Mouse (Mus musculus): ENCODE data around the gene Tdrd9.
A peak's percentile ranks its signal among the peaks of the same experiment; 100 is the strongest.
"Not testable (repeated sequence)": the region's sequence is repeated elsewhere in the genome, so short reads cannot be mapped to it uniquely, and the experiment has no call there.

Gene Tdrd9

GRCm38 (mm10) chr12:112033409-112033975, 62.1 kb downstream of the Tdrd9 start:
- DNase-seq: no peak

GRCm38 (mm10) chr12:112035341-112036100, 64.2 kb downstream of the Tdrd9 start:
- not testable (repeated sequence) for DNase-seq

GRCm38 (mm10) chr12:112038441-112038840, 67.1 kb downstream of the Tdrd9 start:
- no peak for DNase-seq

GRCm38 (mm10) chr12:112039169-112039568, 67.8 kb downstream of the Tdrd9 start:
- DNase-seq: no peak

DNA sequence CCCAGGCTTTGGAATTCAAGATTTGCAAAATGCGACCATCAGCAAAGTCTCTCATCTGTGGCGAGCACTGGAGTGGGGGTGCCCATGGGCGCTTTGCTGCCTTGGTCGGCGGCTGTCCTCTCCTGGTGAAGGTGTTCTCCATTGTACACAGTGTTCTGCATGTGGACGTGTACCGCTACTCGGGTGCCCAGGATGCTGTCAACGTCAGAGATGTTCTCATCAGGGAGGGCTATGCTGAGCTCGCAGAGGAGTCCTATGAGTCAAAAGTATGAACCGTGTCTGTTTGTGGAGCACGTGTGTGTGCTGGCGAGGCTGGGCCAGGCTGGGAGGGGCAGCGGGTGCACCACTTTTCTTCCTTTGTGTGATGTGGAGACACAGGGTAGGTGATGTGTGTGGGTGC, 71.3 kb downstream of the Tdrd9 start:
- DNase-seq: no peak

- peak; percentile 68 to 79 for DNase-seq
These were observed 106.3 kb downstream of the Tdrd9 start for GRCm38 (mm10) chr12:112077651-112078050.

DNA sequence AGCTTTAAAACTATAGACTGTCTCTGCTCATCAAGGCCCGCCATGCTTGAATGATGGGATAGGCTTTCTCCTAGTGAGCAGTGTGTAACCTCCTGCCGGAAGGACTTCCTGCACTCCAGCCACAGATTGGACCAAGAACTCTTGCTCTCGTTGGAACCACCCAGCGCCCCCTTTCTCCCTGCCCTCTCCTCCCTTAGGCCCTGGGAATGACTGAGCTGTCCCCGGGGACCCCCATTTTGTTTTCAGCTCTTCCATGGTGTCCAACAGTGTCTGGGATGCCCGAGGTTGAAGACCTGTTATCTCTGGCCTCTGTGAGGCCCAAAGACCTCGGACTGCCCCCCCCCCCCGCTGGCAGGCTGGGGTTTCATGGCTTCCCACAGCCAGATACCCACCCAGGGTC, 108.6 kb downstream of the Tdrd9 start:
- DNase-seq: no peak

DNA sequence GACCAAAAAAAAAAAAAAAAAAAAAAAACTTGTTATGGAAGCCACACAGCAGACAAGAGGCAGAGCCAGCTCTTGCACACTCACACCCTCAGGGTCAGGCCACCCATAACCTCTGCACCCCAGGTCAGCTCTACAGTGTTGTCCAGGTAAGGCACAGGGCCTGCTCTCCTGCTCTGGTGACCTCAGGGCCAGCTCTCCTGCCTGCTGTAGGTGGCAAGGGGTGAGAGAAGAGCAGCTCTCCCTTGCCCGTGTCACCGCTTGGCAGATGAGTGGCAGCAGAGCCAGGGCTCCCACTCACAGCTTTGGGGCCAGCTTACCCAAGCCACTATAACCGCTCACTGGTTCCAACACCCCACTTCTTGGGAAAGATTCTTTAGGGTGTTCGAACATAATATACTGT, 109.6 kb downstream of the Tdrd9 start:
- DNase-seq: no peak

GRCm38 (mm10) chr12:112082241-112082640, 110.9 kb downstream of the Tdrd9 start:
- DNase-seq: no peak

DNA sequence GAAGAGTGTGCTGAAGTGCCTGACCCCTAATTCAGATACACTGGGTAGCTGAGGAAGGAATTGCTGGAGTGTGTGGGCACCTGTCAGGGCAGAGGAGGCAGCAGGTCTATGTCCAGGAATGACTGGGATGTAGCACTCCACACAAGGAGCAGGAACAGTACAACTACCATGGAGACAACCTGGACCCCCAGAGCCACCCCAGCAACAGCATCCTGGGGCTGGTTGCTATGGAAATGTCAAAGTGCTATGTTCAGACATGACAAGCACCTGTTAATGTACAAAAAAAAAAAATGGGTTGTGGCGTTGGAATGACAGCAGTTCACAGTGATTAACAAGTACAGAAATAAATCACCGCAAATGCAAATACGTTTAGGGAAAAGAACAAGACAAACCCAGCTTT, 114.9 kb downstream of the Tdrd9 start:
- no peak for DNase-seq

DNA sequence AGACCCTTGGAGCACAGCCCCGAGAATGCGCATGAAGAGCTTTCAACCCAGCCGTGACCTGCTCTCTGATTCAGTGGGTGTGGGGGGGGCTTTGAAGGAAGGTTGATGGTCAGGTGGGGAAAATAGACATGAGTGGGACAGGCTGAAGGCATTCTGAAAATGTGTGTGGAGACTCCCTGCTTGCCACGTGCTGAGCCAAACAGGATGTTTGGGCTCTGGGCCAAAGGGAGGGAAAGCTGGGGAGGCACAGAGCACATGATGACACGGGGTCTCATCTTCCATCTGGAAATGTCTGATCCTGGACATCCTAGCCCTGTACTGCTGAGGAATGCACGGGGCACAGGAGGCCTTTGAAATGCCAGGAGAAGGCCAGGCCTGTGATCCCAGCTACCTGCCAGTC, 115.4 kb downstream of the Tdrd9 start:
- DNase-seq: no peak

- no peak for DNase-seq
These were observed 117.4 kb downstream of the Tdrd9 start for GRCm38 (mm10) chr12:112088609-112089324.

- peak; percentile 55 to 71 for DNase-seq
These were observed 119.7 kb downstream of the Tdrd9 start for GRCm38 (mm10) chr12:112091054-112091453.

DNA sequence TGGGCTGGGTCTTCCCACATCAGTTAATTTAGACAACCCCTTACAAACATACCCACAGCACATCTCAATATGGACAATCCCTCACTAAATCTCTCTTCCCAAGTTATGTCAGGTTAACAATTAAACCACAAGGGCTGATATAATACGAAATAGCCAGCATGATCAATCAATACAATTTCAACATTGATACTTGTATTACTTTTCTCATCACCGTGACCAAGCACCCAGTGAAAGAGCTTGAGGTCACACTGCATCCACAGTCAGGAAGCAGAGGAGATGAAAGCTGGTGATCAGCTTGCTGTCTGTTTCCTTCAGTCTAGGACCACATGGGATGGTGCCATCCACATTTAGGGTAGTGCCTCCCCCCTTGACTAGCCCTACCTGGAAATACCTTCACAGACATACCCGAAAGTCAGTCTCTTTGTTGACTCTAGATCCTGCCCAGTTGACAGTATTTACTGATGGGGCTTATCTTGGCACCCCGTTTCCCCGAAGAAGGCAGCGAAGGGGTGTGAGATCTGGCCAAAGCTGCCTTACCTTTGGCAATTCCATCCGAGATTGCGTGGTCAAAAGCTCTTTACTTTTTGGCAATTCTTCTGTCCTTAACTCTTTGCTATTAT, 123.0 kb downstream of the Tdrd9 start:
- DNase-seq: no peak

DNA sequence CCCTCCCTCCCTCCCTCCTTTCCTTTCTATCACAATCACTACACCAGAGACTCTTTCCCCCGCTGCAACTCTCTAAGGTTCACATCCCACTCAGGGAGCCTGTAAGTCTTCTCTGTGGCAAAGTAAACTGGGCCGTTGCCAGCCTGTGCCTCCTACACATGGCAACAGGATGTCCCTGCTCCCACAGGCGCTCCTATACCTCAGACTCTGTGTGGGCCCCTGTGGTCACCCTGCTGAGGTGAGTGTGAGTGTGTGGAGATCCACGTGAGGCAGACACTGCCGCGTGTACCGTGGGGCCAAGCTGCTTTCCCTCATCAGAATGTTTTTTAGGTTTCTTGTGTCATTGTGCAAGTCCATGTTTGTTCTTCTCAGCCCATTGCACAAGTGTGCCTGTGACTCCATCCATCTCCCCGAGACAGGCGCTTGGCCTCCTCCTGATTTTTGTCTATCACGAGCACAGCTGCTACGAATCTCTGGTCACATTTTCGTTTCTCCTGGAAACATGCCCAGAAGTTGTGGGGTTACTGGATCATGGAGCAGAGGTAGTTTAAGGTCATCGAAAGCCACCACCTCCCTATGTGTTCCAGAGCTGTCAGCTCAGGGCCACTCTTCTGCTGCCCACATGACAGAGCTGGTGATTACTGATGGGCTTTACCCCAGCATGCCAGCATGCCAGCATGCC, 124.8 kb downstream of the Tdrd9 start:
- DNase-seq: peak; percentile 74 to 86

- no peak for DNase-seq
These were observed 125.4 kb downstream of the Tdrd9 start for GRCm38 (mm10) chr12:112096733-112097117.

GRCm38 (mm10) chr12:112100106-112100505, 128.7 kb downstream of the Tdrd9 start:
- no peak for DNase-seq

GRCm38 (mm10) chr12:112101045-112101444, 129.7 kb downstream of the Tdrd9 start:
- peak; percentile 30 to 70 for DNase-seq

GRCm38 (mm10) chr12:112103179-112103578, 131.8 kb downstream of the Tdrd9 start:
- no peak for DNase-seq

GRCm38 (mm10) chr12:112104890-112105289, 133.5 kb downstream of the Tdrd9 start:
- DNase-seq: no peak

DNA sequence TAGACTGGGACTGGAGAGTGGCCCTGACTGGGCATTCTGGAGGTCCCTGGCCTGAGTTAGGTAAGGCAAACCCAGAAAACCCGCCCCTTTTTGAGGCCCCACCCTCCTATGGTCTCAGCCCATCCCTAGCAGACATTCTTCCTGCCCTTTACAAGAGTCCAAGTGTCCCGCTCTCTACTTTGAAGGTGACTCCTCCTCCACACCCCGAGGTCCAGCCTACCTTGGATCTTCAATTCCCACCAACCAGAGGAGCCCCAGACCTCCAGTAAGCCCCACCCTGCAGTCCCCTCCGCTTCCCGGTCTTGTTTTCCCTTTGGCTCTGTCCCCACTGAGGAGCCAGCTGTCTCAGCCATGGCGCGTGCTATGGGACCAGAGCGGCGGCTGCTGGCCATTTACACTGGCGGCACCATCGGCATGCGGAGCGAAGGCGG, 135.2 kb downstream of the Tdrd9 start, which contains the start of gene Aspg:
Gene Aspg, plus strand, starts transcription at position 139 of the 431 bp plus-strand sequence.
- peak; percentile 43 to 56 for DNase-seq

DNA sequence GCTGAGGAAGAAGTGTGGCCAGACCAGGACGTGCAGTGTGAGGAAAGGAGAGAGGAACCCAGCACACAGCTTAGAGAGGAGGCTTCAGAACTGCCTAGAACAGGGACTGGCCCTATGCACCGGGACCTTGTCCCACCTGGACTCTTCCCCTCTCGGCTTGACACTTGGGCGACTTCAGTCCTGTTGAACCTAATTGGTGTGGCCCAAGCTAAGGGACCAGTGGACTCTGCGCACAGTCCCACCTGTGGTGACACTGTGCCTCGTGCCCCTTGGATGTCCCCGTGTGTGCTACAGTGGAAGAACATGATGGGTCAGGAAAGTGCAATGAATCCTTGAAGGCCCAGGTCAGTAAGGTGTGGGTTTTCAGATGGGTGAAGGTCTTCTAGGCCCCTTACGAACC, 136.3 kb downstream of the Tdrd9 start:
- no peak for DNase-seq
